Mouse (Mus musculus): ENCODE measurements around the gene Vps25. TPM values are rescaled to one million over a fixed set of nuclear protein-coding genes. Genes with fewer than 3 reads are reported as not detected.

Vps25 gene
- polyA plus RNA-seq, 1 experiment from 2014 or later: 128 TPM

- Histone ChIP-seq H3K27ac (peak overlapping the region; percentile 74), H3K79me2 (ENCODE audit: inconsistent target) (no peaks in the 10 kb centered on the region), H3K36me3 (ENCODE audit: inconsistent target) (no peaks in the 10 kb centered on the region), H3K4me3 (ENCODE audit: inconsistent target) (peak overlapping the region; percentile 47)
- 9% methylated on average over 17 of the region's 18 CpGs for WGBS (ENCODE audit: missing documents)
These were observed 22.3 kb upstream of the Vps25 start for GRCm38 (mm10) chr11:101230991-101231871.

DNA sequence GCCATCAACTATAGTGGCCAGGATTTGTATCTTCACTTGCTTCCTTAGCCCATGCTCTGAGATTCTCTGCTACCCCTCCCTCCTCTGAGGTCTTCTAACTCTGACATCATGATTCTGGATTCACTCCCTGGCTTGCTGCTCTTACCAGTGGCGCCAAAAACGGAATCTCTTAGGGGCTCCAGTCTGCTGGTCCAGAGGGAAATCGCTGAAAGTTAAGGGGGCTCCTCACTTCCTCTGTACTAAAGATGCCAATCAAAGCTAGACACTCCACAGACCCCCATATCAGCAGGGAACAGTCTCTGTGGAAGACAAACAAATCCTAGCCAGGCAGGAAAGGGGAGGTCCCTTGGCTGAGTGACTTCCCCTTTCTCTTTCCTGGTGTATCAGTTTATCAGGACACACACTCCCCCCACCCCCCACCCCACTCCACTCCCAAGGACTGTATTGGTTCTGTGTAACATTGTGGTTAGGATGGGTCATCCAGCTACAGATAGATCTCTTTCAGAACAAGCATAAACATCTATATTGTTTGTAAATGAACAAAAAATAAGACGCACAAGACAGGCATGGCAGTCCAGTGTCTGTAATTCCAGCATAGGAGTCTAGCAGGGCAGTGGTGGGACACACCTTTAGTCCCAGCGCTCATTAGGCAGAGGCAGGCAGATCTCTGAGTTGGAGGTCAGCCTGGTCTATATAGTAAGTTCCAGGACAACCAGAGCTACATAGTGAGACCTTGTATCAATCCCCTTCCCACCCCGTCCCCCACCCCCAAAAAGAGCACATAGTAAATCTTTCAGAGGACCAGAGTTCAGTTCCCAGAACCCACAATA lies 21.3 kb upstream of the Vps25 start:
- no peaks in the 10 kb centered on the region for H3K79me2 ChIP-seq (ENCODE audit: inconsistent target)
- H3K27ac ChIP-seq: peak overlapping the region; percentile 74
- WGBS (ENCODE audit: missing documents): 33% methylated on average over 6 of the region's 6 CpGs
- no peaks in the 10 kb centered on the region for H3K36me3 ChIP-seq (ENCODE audit: inconsistent target)
- H3K4me3 ChIP-seq (ENCODE audit: inconsistent target): peak overlapping the region; percentile 47

DNA sequence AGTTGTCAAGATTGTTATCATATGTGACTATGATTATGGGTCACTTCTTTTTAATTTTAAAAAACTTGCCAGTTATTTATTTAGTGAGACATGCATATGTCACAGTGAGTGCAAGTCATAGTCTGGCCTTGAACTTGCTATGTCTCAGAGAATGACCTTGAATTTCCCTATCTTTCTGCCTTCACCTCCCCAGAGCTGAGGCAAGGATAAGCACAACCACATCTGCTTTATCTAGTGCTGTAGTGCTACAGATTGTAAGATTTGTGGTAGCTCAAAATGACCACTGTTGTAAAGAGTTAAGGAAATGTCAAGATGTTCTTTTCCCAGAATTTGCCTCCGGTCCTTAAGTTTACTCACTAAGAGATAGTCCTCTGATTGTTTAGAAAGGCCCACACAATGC lies 20.3 kb upstream of the Vps25 start:
- 100% methylated on average over 1 of the region's 1 CpGs for WGBS (ENCODE audit: missing documents)
- no peak overlapping the region for H3K4me3 ChIP-seq (ENCODE audit: inconsistent target)

DNA sequence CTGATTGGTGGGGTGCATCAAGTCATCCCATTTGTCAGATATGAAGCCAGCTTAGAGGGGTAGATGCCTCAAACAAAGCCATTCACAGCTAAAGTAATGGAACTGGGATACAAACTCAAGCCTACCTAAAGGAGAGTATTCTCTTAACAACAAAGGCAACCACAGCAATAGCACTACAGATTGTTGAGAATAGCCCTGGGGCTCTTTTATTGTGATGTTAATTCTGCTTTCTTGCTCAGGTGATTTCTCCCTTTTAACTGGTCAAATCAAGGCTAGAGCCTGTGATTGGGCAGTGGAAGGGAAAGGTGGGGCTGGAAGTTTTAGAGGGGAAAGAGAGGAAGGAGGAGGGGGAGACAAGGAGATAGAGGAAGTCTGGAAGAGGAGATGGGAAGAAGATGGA lies 19.4 kb upstream of the Vps25 start:
- Histone ChIP-seq H3K36me3 (ENCODE audit: inconsistent target) (no peaks in the 10 kb centered on the region), H3K4me3 (ENCODE audit: inconsistent target) (no peak overlapping the region), H3K79me2 (ENCODE audit: inconsistent target) (no peaks in the 10 kb centered on the region), H3K27ac (no peak overlapping the region)

More for the DNA sequence above, 20.3 kb upstream of the Vps25 start:
- H3K36me3 ChIP-seq (ENCODE audit: inconsistent target): no peaks in the 10 kb centered on the region
- no peak overlapping the region for H3K27ac ChIP-seq
- H3K79me2 ChIP-seq (ENCODE audit: inconsistent target): no peaks in the 10 kb centered on the region

GRCm38 (mm10) chr11:101235429-101235828 lies 18.1 kb upstream of the Vps25 start:
- Histone ChIP-seq H3K36me3 (ENCODE audit: inconsistent target) (no peaks in the 10 kb centered on the region), H3K4me3 (ENCODE audit: inconsistent target) (no peak overlapping the region), H3K79me2 (ENCODE audit: inconsistent target) (no peaks in the 10 kb centered on the region), H3K27ac (no peak overlapping the region)

GRCm38 (mm10) chr11:101236782-101237181 lies 16.7 kb upstream of the Vps25 start:
- Histone ChIP-seq H3K27ac (no peak overlapping the region), H3K4me3 (ENCODE audit: inconsistent target) (no peak overlapping the region), H3K79me2 (ENCODE audit: inconsistent target) (no peaks in the 10 kb centered on the region), H3K36me3 (ENCODE audit: inconsistent target) (no peaks in the 10 kb centered on the region)
- 95% methylated on average over 5 of the region's 5 CpGs for WGBS (ENCODE audit: missing documents)

GRCm38 (mm10) chr11:101238071-101238647 lies 15.3 kb upstream of the Vps25 start:
- H3K36me3 ChIP-seq (ENCODE audit: inconsistent target): no peaks in the 10 kb centered on the region
- 86% methylated on average over 5 of the region's 5 CpGs for WGBS (ENCODE audit: missing documents)

DNA sequence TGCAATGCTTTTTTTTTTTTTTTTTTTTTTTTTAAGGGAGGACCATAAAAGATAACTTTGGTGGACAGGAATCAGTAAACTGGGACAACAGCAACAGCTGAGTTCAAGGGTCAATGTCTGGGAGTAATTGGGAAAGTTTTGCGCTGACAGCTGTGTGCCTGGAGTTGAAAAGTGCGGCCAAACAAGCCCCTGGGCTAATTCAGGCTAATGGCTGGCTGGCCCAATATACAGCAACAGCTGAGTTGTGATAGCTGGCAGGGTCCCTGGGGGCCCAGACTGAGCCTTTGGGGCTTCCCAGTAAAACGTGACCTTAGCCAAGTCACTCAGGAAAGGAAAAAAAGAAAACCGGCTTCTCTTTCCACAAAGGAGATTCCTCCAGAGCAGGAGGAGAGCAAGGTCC lies 8.4 kb upstream of the Vps25 start:
- Histone ChIP-seq H3K36me3 (ENCODE audit: inconsistent target) (no peaks in the 10 kb centered on the region), H3K79me2 (ENCODE audit: inconsistent target) (no peaks in the 10 kb centered on the region), H3K4me3 (ENCODE audit: inconsistent target) (no peak overlapping the region), H3K27ac (no peak overlapping the region)
- 90% methylated on average over 4 of the region's 4 CpGs for WGBS (ENCODE audit: missing documents)

More at GRCm38 (mm10) chr11:101238071-101238647, 15.3 kb upstream of the Vps25 start:
- Histone ChIP-seq H3K27ac (no peak overlapping the region), H3K4me3 (ENCODE audit: inconsistent target) (no peak overlapping the region), H3K79me2 (ENCODE audit: inconsistent target) (no peaks in the 10 kb centered on the region)

GRCm38 (mm10) chr11:101245855-101246701 lies 7.4 kb upstream of the Vps25 start, which contains the start of gene Ramp2:
Ramp2 (plus strand) TSS chr11:101246028.
- H3K79me2 ChIP-seq (ENCODE audit: inconsistent target): no peaks in the 10 kb centered on the region
- no peak within 1 kb of the TSS for H3K4me3 ChIP-seq (ENCODE audit: inconsistent target)
- H3K27ac ChIP-seq: no peak within 1 kb of the TSS
- H3K36me3 ChIP-seq (ENCODE audit: inconsistent target): no peaks in the 10 kb centered on the region
- WGBS (ENCODE audit: missing documents): 6% methylated on average over 51 of the region's 63 CpGs

- 22% methylated on average over 7 of the region's 7 CpGs for WGBS (ENCODE audit: missing documents)
- Histone ChIP-seq H3K27ac (no peak overlapping the region), H3K36me3 (ENCODE audit: inconsistent target) (no peaks in the 10 kb centered on the region)
These were observed 6.8 kb upstream of the Vps25 start for GRCm38 (mm10) chr11:101246702-101247012.

GRCm38 (mm10) chr11:101247521-101248030 lies 5.9 kb upstream of the Vps25 start:
- Histone ChIP-seq H3K4me3 (ENCODE audit: inconsistent target) (no peak overlapping the region), H3K27ac (no peak overlapping the region), H3K36me3 (ENCODE audit: inconsistent target) (no peaks in the 10 kb centered on the region), H3K79me2 (ENCODE audit: inconsistent target) (no peaks in the 10 kb centered on the region)
- WGBS (ENCODE audit: missing documents): 92% methylated on average over 6 of the region's 6 CpGs

More at GRCm38 (mm10) chr11:101246702-101247012, 6.8 kb upstream of the Vps25 start:
- no peaks in the 10 kb centered on the region for H3K79me2 ChIP-seq (ENCODE audit: inconsistent target)
- no peak overlapping the region for H3K4me3 ChIP-seq (ENCODE audit: inconsistent target)

DNA sequence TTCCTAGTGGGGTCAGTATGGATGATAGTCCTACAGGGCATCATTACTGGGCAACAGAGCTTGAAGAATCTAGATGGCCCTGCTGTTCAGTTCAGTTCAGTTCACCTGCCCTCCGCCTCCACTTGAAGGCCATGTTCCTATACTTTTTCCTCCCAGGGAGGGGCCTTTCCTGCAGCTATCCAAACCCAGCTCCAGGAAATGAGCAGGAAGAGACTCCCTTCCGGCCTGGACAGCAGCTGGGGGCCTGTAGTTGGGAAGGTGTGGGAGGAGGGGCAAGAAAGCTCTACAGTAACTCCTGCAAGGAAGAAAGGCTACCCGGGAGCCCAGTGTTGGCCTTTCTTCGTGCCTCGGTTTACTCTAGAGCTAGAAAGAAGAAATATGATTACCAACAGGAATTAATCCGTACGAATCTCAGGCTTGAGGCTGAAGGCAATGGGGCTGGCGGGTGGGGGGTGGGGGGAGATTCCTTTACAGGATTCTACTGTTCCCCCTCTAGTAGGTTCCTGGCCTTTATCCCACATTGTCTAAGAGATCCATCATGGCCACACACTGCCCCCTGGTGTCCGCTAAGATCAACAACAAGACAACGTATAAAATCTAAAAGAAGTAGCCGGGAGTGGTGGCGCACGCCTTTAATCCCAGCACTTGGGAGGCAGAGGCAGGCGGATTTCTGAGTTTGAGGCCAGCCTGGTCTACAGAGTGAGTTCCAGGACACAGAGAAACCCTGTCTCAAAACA lies 5.1 kb upstream of the Vps25 start:
- WGBS (ENCODE audit: missing documents): 38% methylated on average over 14 of the region's 14 CpGs
- Histone ChIP-seq H3K79me2 (ENCODE audit: inconsistent target) (no peaks in the 10 kb centered on the region), H3K4me3 (ENCODE audit: inconsistent target) (no peak overlapping the region), H3K36me3 (ENCODE audit: inconsistent target) (no peaks in the 10 kb centered on the region), H3K27ac (no peak overlapping the region)

DNA sequence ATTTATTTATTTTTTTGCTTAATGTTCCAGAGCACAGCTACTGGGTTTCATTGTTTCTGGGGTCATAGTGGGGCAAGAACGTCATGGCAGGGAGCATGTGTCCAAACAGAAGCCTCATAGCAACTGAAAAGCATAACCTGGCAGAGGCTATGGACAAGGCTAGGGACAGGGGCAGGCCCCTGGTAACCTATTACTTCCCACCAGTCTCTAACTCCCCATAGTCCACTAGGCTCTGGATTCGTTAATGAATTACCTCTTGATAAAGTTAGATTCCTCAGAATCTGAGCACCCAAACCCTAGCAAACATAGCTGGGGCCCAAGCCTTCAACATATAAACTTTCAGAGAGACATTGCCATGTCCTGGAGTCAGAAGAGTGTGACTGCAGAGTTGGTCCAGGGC lies 2.5 kb upstream of the Vps25 start:
- H3K79me2 ChIP-seq (ENCODE audit: inconsistent target): no peaks in the 10 kb centered on the region; the same call in 1 of the 2 replicates
- no peak overlapping the region for H3K4me3 ChIP-seq (ENCODE audit: inconsistent target)
- 84% methylated on average over 2 of the region's 2 CpGs for WGBS (ENCODE audit: missing documents)
- H3K27ac ChIP-seq: no peak overlapping the region
- H3K36me3 ChIP-seq (ENCODE audit: inconsistent target): 0 out of 2 replicates have a peak, but pooled peaks cover 3% of the 10 kb centered on the region

Data from macrophage (primary cell).